ENCODE assay signal across 9 mouse cellular contexts in genomic region chr11:83832389-83832788, GRCm38 (mm10). TPM values are rescaled to one million over a fixed set of nuclear protein-coding genes. Genes with fewer than 3 reads are reported as not detected.
A peak's percentile ranks its signal among the peaks of the same experiment; 100 is the strongest.
DNase-seq lines count a peak whose midpoint lies in the region; ATAC-seq and TF ChIP-seq lines count a peak whose summit lies in the region.
"Had no signal": no experiment of that assay in that cellular context is flagged by ENCODE, and none has a peak within 500 bp of the region (broad histone marks: within the 10 kb centered on the region; RNA-seq: fewer than 3 reads in every experiment).

No protein-coding gene starts in this region.

- H3K4me2 ChIP-seq in heart, embryonic 12.5 days, result no peak overlapping the region
- H3K4me2 ChIP-seq: lung, embryonic 15.5 days had no signal

- no peaks in the 10 kb centered on the region for H3K9me3 ChIP-seq in heart, embryonic 12.5 days (replicated peaks)
- H3K9me3 ChIP-seq: lung, embryonic 15.5 days had no signal

- H3K36me3 ChIP-seq in heart, embryonic 12.5 days, result no peaks in the 10 kb centered on the region
- H3K36me3 ChIP-seq in testis, adult 2 months (ENCODE audit: control insufficient read depth, insufficient read depth, low read length), result no peaks in the 10 kb centered on the region
- H3K36me3 ChIP-seq: lung, embryonic 15.5 days had no signal

- no peak overlapping the region for H3K9ac ChIP-seq in heart, embryonic 12.5 days
- H3K9ac ChIP-seq: lung, embryonic 15.5 days had no signal

- intact Hi-C loops in heart, postnatal 14 days (cut with DNase I), result no loop called here

- no peaks in the 10 kb centered on the region for H3K4me1 ChIP-seq in heart, embryonic 12.5 days (replicated peaks)
- peaks cover 2% of the 10 kb centered on the region for H3K4me1 ChIP-seq in testis, adult 2 months (ENCODE audit: control insufficient read depth, insufficient read depth, low read length)
- H3K4me1 ChIP-seq: lung, embryonic 15.5 days had no signal

- no peak for TF ChIP-seq POLR2A in testis, adult 2 months (IDR thresholded peaks at IDR 0.05; ENCODE audit: control insufficient read depth, low read depth, low read length)

- 42% methylated on average over 8 of the region's 8 CpGs for WGBS in heart, embryonic 12.5 days

- H3K27ac ChIP-seq in heart, embryonic 12.5 days (ENCODE audit: poor library complexity, severe bottlenecking), result no peak overlapping the region
- H3K27ac ChIP-seq in testis, adult 2 months (ENCODE audit: control insufficient read depth, insufficient read depth, low read depth, low read length), result no peak overlapping the region
- H3K27ac ChIP-seq: lung, embryonic 15.5 days had no signal

- 0 out of 2 replicates have a peak, but pooled peaks cover under 1% of the 10 kb centered on the region for H3K27me3 ChIP-seq in heart, embryonic 12.5 days (replicated peaks)
- no peaks in the 10 kb centered on the region for H3K27me3 ChIP-seq in testis, adult 2 months (ENCODE audit: control insufficient read depth, insufficient read depth, low read length)
- H3K27me3 ChIP-seq: lung, embryonic 15.5 days had no signal

- H3K4me3 ChIP-seq in heart, embryonic 12.5 days, result no peak overlapping the region
- H3K4me3 ChIP-seq in testis, adult 2 months (ENCODE audit: control insufficient read depth, low read depth, low read length), result no peak overlapping the region
- H3K4me3 ChIP-seq: lung, embryonic 15.5 days had no signal

- peak; percentile 30 for DNase-seq in heart, postnatal 14 days
- no peak for DNase-seq in testis, postnatal 14 days (ENCODE audit: low spot score)
- peak; percentile 34 for DNase-seq in c-Kit-positive CD71-positive TER-119-negative erythroid progenitor cells, embryonic 14.5 days (ENCODE audit: low read depth)
- DNase-seq in lung, postnatal 14 days, result peak; percentile 65
- DNase-seq in right cerebral cortex, adult 18-20 months, result no peak
- no peak for DNase-seq in urinary bladder, adult 2 months (ENCODE audit: low spot score)

- ATAC-seq in heart, embryonic 12.5 days (ENCODE audit: insufficient number of reproducible peaks, low FRiP score), result no peak

- peak; percentile 75; the same call in 1 of the 2 replicates for TF ChIP-seq CTCF in testis, adult 2 months (IDR thresholded peaks at IDR 0.05; ENCODE audit: control insufficient read depth, insufficient read depth, insufficient replicate concordance, low read depth, low read length)

RNA-seq across cellular contexts. Expression of gene Hnf1b, which starts 17.5 kb away (rescaled TPM):
- total RNA-seq in heart, postnatal 14 days (2021), result not detected
- polyA plus RNA-seq in heart, embryonic 12.5 days (2016; fragmentation: Nextera tagmentation; extraction: Ambion mirVana), result 0.09 and 0.24 TPM in 2 replicates
- polyA plus RNA-seq in testis, adult 2 months (2012; rRNA removed), result 37.1 and 40.7 TPM in 2 replicates
- 11.7 and 12.5 TPM in 2 replicates for polyA plus RNA-seq in urinary bladder, adult 2 months (2012; rRNA removed)

Comparison
In these comparisons a context has a peak if more than half of its experiments do, and no peak if none do; other contexts are left out.
1. DNase-seq: peak in heart, postnatal 14 days (2 of 2), c-Kit-positive CD71-positive TER-119-negative erythroid progenitor cells, embryonic 14.5 days (single experiment) and lung, postnatal 14 days (single experiment); none in testis, postnatal 14 days (single experiment), right cerebral cortex, adult 18-20 months (single experiment) and urinary bladder, adult 2 months (single experiment).
2. RNA of gene Hnf1b, which starts 17.5 kb away (polyA plus RNA-seq): 37.1 to 40.7 TPM in testis, adult 2 months and 11.7 to 12.5 TPM in urinary bladder, adult 2 months; 0.09 to 0.24 TPM in heart, embryonic 12.5 days; every median in the first group is over 10 times any median in the second.